Mouse (Mus musculus) midbrain, embryonic 11.5 days (tissue): Measurements from ENCODE around the gene Ech1. TPM values are rescaled to one million over a fixed set of nuclear protein-coding genes. Genes with fewer than 3 reads are reported as not detected.

Experiments used
- ATAC-seq: fragments of 200-750 bp; cut with Nextera tagmentation; 2 replicates; pipeline ENCODE4 v1.8.0; 2017; ENCODE audit warnings: moderate TSS enrichment, moderate library complexity; ENCODE audit not compliant: low FRiP score
- DNase-seq: peaks from one replicate; pipeline ENCODE4 v3.0.0; 2015; ENCODE audit warnings: low spot score; ENCODE audit errors: missing footprints
- H3K27ac ChIP-seq: fragments of 300-500 bp; sonication (generic); 2 replicates; pipeline ENCODE4 v1.5.1; 2014; ENCODE audit warnings: low read depth, low read length
- H3K27me3 ChIP-seq: fragments of 300-500 bp; sonication (generic); 2 replicates; pipeline ENCODE4 v1.6.1; 2014; ENCODE audit warnings: mild to moderate bottlenecking, low read length, moderate library complexity, mixed read lengths; ENCODE audit not compliant: control insufficient read depth, insufficient read depth
- H3K36me3 ChIP-seq: fragments of 300-500 bp; sonication (generic); 2 replicates; pipeline ENCODE4 v1.6.1; 2014; ENCODE audit warnings: mild to moderate bottlenecking, low read length, moderate library complexity, mixed read lengths; ENCODE audit not compliant: control insufficient read depth, insufficient read depth
- H3K4me1 ChIP-seq: fragments of 300-500 bp; sonication (generic); 2 replicates; pipeline ENCODE4 v1.6.1; 2014; ENCODE audit warnings: low read length; ENCODE audit not compliant: control insufficient read depth, insufficient read depth
- H3K4me2 ChIP-seq: fragments of 300-500 bp; sonication (generic); 2 replicates; pipeline ENCODE4 v1.6.1; 2014; ENCODE audit warnings: mild to moderate bottlenecking, moderate library complexity
- H3K4me3 ChIP-seq: fragments of 300-500 bp; sonication (generic); 2 replicates; pipeline ENCODE4 v1.5.1; 2014; ENCODE audit warnings: low read depth, low read length
- H3K9ac ChIP-seq: fragments of 300-500 bp; sonication (generic); 2 replicates; pipeline ENCODE4 v1.6.1; 2014; ENCODE audit warnings: low read length
- H3K9me3 ChIP-seq: fragments of 300-500 bp; sonication (generic); 2 replicates; pipeline ENCODE4 v1.6.1; 2016; ENCODE audit warnings: low read length; ENCODE audit not compliant: control insufficient read depth
- WGBS: fragments of 180-500 bp; shearing (Covaris S2); extraction: QIAGEN DNeasy Blood & Tissue Kit; methylation state at CpG from one replicate; pipeline ENCODE4 v1.1.7; 2014; 5-methylcytosine and 5-hydroxymethylcytosine counted together
- polyA plus RNA-seq: library from polyadenylated mRNA; unstranded; fragments of >200 nt; fragmentation: Nextera tagmentation; extraction: Ambion mirVana; gene quantifications from 2 replicates; pipeline ENCODE4 v1.2.1, GENCODE M21; 2014

The Ech1 gene
- polyA plus RNA-seq, 1 experiment from 2014 or later, result 80.5 TPM

- H3K27ac ChIP-seq, result no peak overlapping the region
- H3K4me3 ChIP-seq, result no peak overlapping the region
- no peaks in the 10 kb centered on the region for H3K27me3 ChIP-seq
- no peak for ATAC-seq
- no peak for DNase-seq
- H3K4me2 ChIP-seq, result no peak overlapping the region
- H3K9ac ChIP-seq, result no peak overlapping the region
- no peaks in the 10 kb centered on the region for H3K4me1 ChIP-seq
- 91% methylated on average over 17 of the region's 17 CpGs for WGBS
- H3K36me3 ChIP-seq, result peaks cover 5% of the 10 kb centered on the region; the same call in 1 of the 2 replicates
- H3K9me3 ChIP-seq, result no peaks in the 10 kb centered on the region
Measured at GRCm38 (mm10) chr7:28831411-28832125, 6.6 kb downstream of the Ech1 start.

GRCm38 (mm10) chr7:28832137-28832536 is 7.1 kb downstream of the Ech1 start:
- ATAC-seq (no peak), DNase-seq (no peak)
- Histone ChIP-seq H3K4me1 (no peaks in the 10 kb centered on the region), H3K4me2 (no peak overlapping the region), H3K9ac (no peak overlapping the region), H3K27ac (no peak overlapping the region), H3K27me3 (no peaks in the 10 kb centered on the region), H3K4me3 (no peak overlapping the region), H3K9me3 (no peaks in the 10 kb centered on the region), H3K36me3 (peaks cover 5% of the 10 kb centered on the region; the same call in 1 of the 2 replicates)
- 82% methylated on average over 6 of the region's 6 CpGs for WGBS

- DNase-seq (no peak), ATAC-seq (no peak)
- H3K4me1 ChIP-seq, result no peaks in the 10 kb centered on the region
- WGBS, result 85% methylated on average over 6 of the region's 6 CpGs
- no peak within 1 kb of the TSS for H3K9ac ChIP-seq
- H3K27me3 ChIP-seq, result no peaks in the 10 kb centered on the region
- H3K27ac ChIP-seq, result no peak within 1 kb of the TSS
- H3K36me3 ChIP-seq, result peaks cover 5% of the 10 kb centered on the region; the same call in 1 of the 2 replicates
- no peak within 1 kb of the TSS for H3K4me3 ChIP-seq
- no peak within 1 kb of the TSS for H3K4me2 ChIP-seq
- H3K9me3 ChIP-seq, result no peaks in the 10 kb centered on the region
Measured at GRCm38 (mm10) chr7:28833723-28834347, 8.8 kb downstream of the Ech1 start, which contains the start of gene Lgals4. Gene Lgals4 (plus strand): TSS chr7:28833854.

GRCm38 (mm10) chr7:28836936-28837335 is 11.9 kb downstream of the Ech1 start:
- H3K27me3 ChIP-seq, result no peaks in the 10 kb centered on the region
- no peak overlapping the region for H3K4me3 ChIP-seq
- 82% methylated on average over 5 of the region's 5 CpGs for WGBS
- no peak overlapping the region for H3K27ac ChIP-seq
- no peak for DNase-seq
- no peaks in the 10 kb centered on the region for H3K36me3 ChIP-seq
- no peaks in the 10 kb centered on the region for H3K4me1 ChIP-seq
- H3K9ac ChIP-seq, result no peak overlapping the region
- ATAC-seq, result no peak
- H3K4me2 ChIP-seq, result no peak overlapping the region
- no peaks in the 10 kb centered on the region for H3K9me3 ChIP-seq

- H3K9ac ChIP-seq, result no peak overlapping the region
- H3K4me1 ChIP-seq, result no peaks in the 10 kb centered on the region
- 89% methylated on average over 9 of the region's 9 CpGs for WGBS
- H3K36me3 ChIP-seq, result no peaks in the 10 kb centered on the region
- DNase-seq, result no peak
- no peaks in the 10 kb centered on the region for H3K27me3 ChIP-seq
- H3K9me3 ChIP-seq, result no peaks in the 10 kb centered on the region
- no peak overlapping the region for H3K27ac ChIP-seq
- no peak overlapping the region for H3K4me2 ChIP-seq
- no peak for ATAC-seq
- no peak overlapping the region for H3K4me3 ChIP-seq
Measured at GRCm38 (mm10) chr7:28838331-28838730, 13.3 kb downstream of the Ech1 start.

- Histone ChIP-seq H3K9me3 (no peaks in the 10 kb centered on the region), H3K9ac (no peak overlapping the region), H3K27ac (no peak overlapping the region), H3K27me3 (no peaks in the 10 kb centered on the region), H3K36me3 (no peaks in the 10 kb centered on the region), H3K4me2 (no peak overlapping the region), H3K4me3 (no peak overlapping the region), H3K4me1 (no peaks in the 10 kb centered on the region)
- 93% methylated on average over 1 of the region's 1 CpGs for WGBS
- ATAC-seq (no peak), DNase-seq (no peak)
Measured at GRCm38 (mm10) chr7:28847273-28847672, 22.3 kb downstream of the Ech1 start.

GRCm38 (mm10) chr7:28849700-28850236 is 24.8 kb downstream of the Ech1 start:
- DNase-seq (no peak), ATAC-seq (no peak)
- H3K9me3 ChIP-seq, result no peaks in the 10 kb centered on the region
- no peak overlapping the region for H3K4me2 ChIP-seq
- H3K4me3 ChIP-seq, result no peak overlapping the region
- H3K27me3 ChIP-seq, result no peaks in the 10 kb centered on the region
- no peak overlapping the region for H3K9ac ChIP-seq
- no peaks in the 10 kb centered on the region for H3K4me1 ChIP-seq
- no peaks in the 10 kb centered on the region for H3K36me3 ChIP-seq
- 74% methylated on average over 1 of the region's 1 CpGs for WGBS
- no peak overlapping the region for H3K27ac ChIP-seq

- H3K4me3 ChIP-seq, result no peak overlapping the region
- no peak overlapping the region for H3K9ac ChIP-seq
- no peak overlapping the region for H3K4me2 ChIP-seq
- WGBS, result 82% methylated on average over 4 of the region's 4 CpGs
- DNase-seq, result no peak
- no peaks in the 10 kb centered on the region for H3K4me1 ChIP-seq
- H3K36me3 ChIP-seq, result no peaks in the 10 kb centered on the region
- no peaks in the 10 kb centered on the region for H3K27me3 ChIP-seq
- no peak for ATAC-seq
- H3K9me3 ChIP-seq, result no peaks in the 10 kb centered on the region
- H3K27ac ChIP-seq, result no peak overlapping the region
Measured at GRCm38 (mm10) chr7:28850642-28851041, 25.6 kb downstream of the Ech1 start.

GRCm38 (mm10) chr7:28859953-28860352 is 34.9 kb downstream of the Ech1 start:
- Histone ChIP-seq H3K4me3 (no peak overlapping the region), H3K9ac (no peak overlapping the region), H3K4me1 (no peaks in the 10 kb centered on the region), H3K4me2 (no peak overlapping the region), H3K27ac (no peak overlapping the region), H3K36me3 (no peaks in the 10 kb centered on the region), H3K9me3 (peaks cover 4% of the 10 kb centered on the region; the same call in 1 of the 2 replicates), H3K27me3 (no peaks in the 10 kb centered on the region)
- no peak for ATAC-seq
- WGBS, result 94% methylated on average over 2 of the region's 2 CpGs
- DNase-seq, result no peak
